Mouse (Mus musculus) neural tube, embryonic 13.5 days (tissue): Measurements from ENCODE around the gene Krt87. TPM values are rescaled to one million over a fixed set of nuclear protein-coding genes. Genes with fewer than 3 reads are reported as not detected.

Experiments used
- ATAC-seq: fragments of 200-750 bp; cut with Nextera tagmentation; 2 replicates; pipeline ENCODE4 v1.8.0; 2017; ENCODE audit warnings: low read depth, mild to moderate bottlenecking, moderate TSS enrichment, moderate library complexity
- H3K27ac ChIP-seq: fragments of 300-500 bp; sonication (generic); replicated peaks from 2 replicates; pipeline ENCODE4 v1.5.1; 2015; ENCODE audit warnings: moderate library complexity, mild to moderate bottlenecking, inconsistent platforms
- H3K27me3 ChIP-seq: fragments of 300-500 bp; sonication (generic); 2 replicates; pipeline ENCODE4 v1.6.1; 2015; ENCODE audit warnings: mild to moderate bottlenecking, inconsistent platforms
- H3K36me3 ChIP-seq: fragments of 300-500 bp; sonication (generic); 2 replicates; pipeline ENCODE4 v1.6.1; 2015; ENCODE audit warnings: mild to moderate bottlenecking, inconsistent platforms
- H3K4me1 ChIP-seq: fragments of 300-500 bp; sonication (generic); replicated peaks from 2 replicates; pipeline ENCODE4 v1.6.1; 2015; ENCODE audit warnings: inconsistent platforms
- H3K4me2 ChIP-seq: fragments of 300-500 bp; sonication (generic); 2 replicates; pipeline ENCODE4 v1.6.1; 2015; ENCODE audit warnings: inconsistent platforms, mild to moderate bottlenecking, moderate library complexity
- H3K4me3 ChIP-seq: fragments of 300-500 bp; sonication (generic); 2 replicates; pipeline ENCODE4 v1.5.1; 2015; ENCODE audit warnings: mild to moderate bottlenecking, inconsistent platforms
- H3K9ac ChIP-seq: fragments of 300-500 bp; sonication (generic); 2 replicates; pipeline ENCODE4 v1.6.1; 2015; ENCODE audit warnings: moderate library complexity, mild to moderate bottlenecking, inconsistent platforms
- H3K9me3 ChIP-seq: fragments of 300-500 bp; sonication (generic); 2 replicates; pipeline ENCODE4 v1.6.1; 2016; ENCODE audit warnings: inconsistent platforms
- WGBS: fragments of 180-500 bp; shearing (Covaris S2); methylation state at CpG from one replicate; pipeline ENCODE4 v1.1.7; 2015; 5-methylcytosine and 5-hydroxymethylcytosine counted together
- polyA plus RNA-seq: library from polyadenylated mRNA; unstranded; fragments of >200 nt; fragmentation: Nextera tagmentation; extraction: Ambion mirVana; gene quantifications from 2 replicates; pipeline ENCODE4 v1.2.1, GENCODE M21; 2015

Krt87 gene
- polyA plus RNA-seq, 1 experiment from 2014 or later = 0.31 TPM

- no peak overlapping the region for H3K4me2 ChIP-seq
Observed at GRCm38 (mm10) chr15:101458361-101458930, 19.8 kb upstream of the Krt87 start.

GRCm38 (mm10) chr15:101455891-101456290, 17.3 kb upstream of the Krt87 start:
- Histone ChIP-seq H3K27ac (no peak overlapping the region), H3K4me1 (peaks cover 14% of the 10 kb centered on the region; the same call in 1 of the 2 replicates), H3K9ac (no peak overlapping the region), H3K4me2 (no peak overlapping the region), H3K27me3 (no peaks in the 10 kb centered on the region), H3K9me3 (peaks cover 3% of the 10 kb centered on the region; the same call in 1 of the 2 replicates), H3K4me3 (no peak overlapping the region), H3K36me3 (no peaks in the 10 kb centered on the region)
- no peak for ATAC-seq
- 93% methylated on average over 6 of the region's 6 CpGs for WGBS

More at GRCm38 (mm10) chr15:101458361-101458930, 19.8 kb upstream of the Krt87 start:
- ATAC-seq = no peak
- WGBS = 50% methylated on average over 16 of the region's 16 CpGs
- no peak overlapping the region for H3K27ac ChIP-seq
- no peaks in the 10 kb centered on the region for H3K36me3 ChIP-seq
- H3K9me3 ChIP-seq = peaks cover 3% of the 10 kb centered on the region; the same call in 1 of the 2 replicates
- H3K4me3 ChIP-seq = no peak overlapping the region
- no peaks in the 10 kb centered on the region for H3K27me3 ChIP-seq
- no peak overlapping the region; the same call in 1 of the 2 replicates for H3K9ac ChIP-seq
- peaks cover 11% of the 10 kb centered on the region; the same call in 1 of the 2 replicates for H3K4me1 ChIP-seq

GRCm38 (mm10) chr15:101455292-101455691, 16.7 kb upstream of the Krt87 start:
- Histone ChIP-seq H3K9me3 (peaks cover 3% of the 10 kb centered on the region; the same call in 1 of the 2 replicates), H3K27ac (no peak overlapping the region), H3K36me3 (no peaks in the 10 kb centered on the region), H3K4me3 (no peak overlapping the region), H3K9ac (no peak overlapping the region), H3K27me3 (no peaks in the 10 kb centered on the region), H3K4me2 (no peak overlapping the region), H3K4me1 (peaks cover 14% of the 10 kb centered on the region; the same call in 1 of the 2 replicates)
- no peak for ATAC-seq
- 89% methylated on average over 2 of the region's 2 CpGs for WGBS

- no peak for ATAC-seq
- WGBS = 87% methylated on average over 8 of the region's 8 CpGs
- peaks cover 14% of the 10 kb centered on the region; the same call in 1 of the 2 replicates for H3K4me1 ChIP-seq
Observed at GRCm38 (mm10) chr15:101454774-101455173, 16.2 kb upstream of the Krt87 start.

GRCm38 (mm10) chr15:101453093-101453736, 14.6 kb upstream of the Krt87 start:
- Histone ChIP-seq H3K4me3 (no peak overlapping the region), H3K4me2 (no peak overlapping the region), H3K36me3 (no peaks in the 10 kb centered on the region), H3K27me3 (no peaks in the 10 kb centered on the region), H3K9ac (no peak overlapping the region), H3K4me1 (peaks cover 8% of the 10 kb centered on the region; the same call in 1 of the 2 replicates), H3K27ac (no peak overlapping the region), H3K9me3 (peaks cover 3% of the 10 kb centered on the region; the same call in 1 of the 2 replicates)
- 6% methylated on average over 13 of the region's 13 CpGs for WGBS
- no peak; the same call in 1 of the 2 replicates for ATAC-seq

More at GRCm38 (mm10) chr15:101454774-101455173, 16.2 kb upstream of the Krt87 start:
- no peaks in the 10 kb centered on the region for H3K27me3 ChIP-seq
- H3K9ac ChIP-seq = no peak overlapping the region
- H3K4me3 ChIP-seq = no peak overlapping the region
- no peak overlapping the region for H3K27ac ChIP-seq
- no peaks in the 10 kb centered on the region for H3K36me3 ChIP-seq
- no peak overlapping the region for H3K4me2 ChIP-seq
- H3K9me3 ChIP-seq = peaks cover 3% of the 10 kb centered on the region; the same call in 1 of the 2 replicates

- Histone ChIP-seq H3K9me3 (no peaks in the 10 kb centered on the region), H3K36me3 (no peaks in the 10 kb centered on the region), H3K4me3 (no peak within 1 kb of the TSS), H3K4me2 (no peak within 1 kb of the TSS), H3K27ac (no peak within 1 kb of the TSS), H3K4me1 (no peaks in the 10 kb centered on the region), H3K9ac (no peak within 1 kb of the TSS), H3K27me3 (no peaks in the 10 kb centered on the region)
- no peak for ATAC-seq
- 66% methylated on average over 2 of the region's 2 CpGs for WGBS
Observed at GRCm38 (mm10) chr15:101447444-101447843, 8.8 kb upstream of the Krt87 start, which contains the start of gene Krt88. TSS of gene Krt88 (plus strand) at chr15:101447744.

GRCm38 (mm10) chr15:101446572-101446971, 8.0 kb upstream of the Krt87 start:
- WGBS = 76% methylated on average over 11 of the region's 11 CpGs
- H3K27ac ChIP-seq = no peak overlapping the region
- H3K4me1 ChIP-seq = no peaks in the 10 kb centered on the region
- no peaks in the 10 kb centered on the region for H3K27me3 ChIP-seq
- H3K9ac ChIP-seq = no peak overlapping the region
- no peak overlapping the region for H3K4me2 ChIP-seq
- ATAC-seq = no peak
- H3K4me3 ChIP-seq = no peak overlapping the region
- H3K9me3 ChIP-seq = no peaks in the 10 kb centered on the region
- no peaks in the 10 kb centered on the region for H3K36me3 ChIP-seq

GRCm38 (mm10) chr15:101440837-101441236, 2.2 kb upstream of the Krt87 start:
- no peak overlapping the region for H3K27ac ChIP-seq
- ATAC-seq = no peak
- peaks cover 9% of the 10 kb centered on the region for H3K4me1 ChIP-seq
- no peak overlapping the region for H3K9ac ChIP-seq
- no peaks in the 10 kb centered on the region for H3K36me3 ChIP-seq
- H3K4me3 ChIP-seq = no peak overlapping the region
- no peak overlapping the region for H3K4me2 ChIP-seq
- WGBS = 81% methylated on average over 4 of the region's 4 CpGs
- H3K9me3 ChIP-seq = no peaks in the 10 kb centered on the region
- peaks cover 38% of the 10 kb centered on the region for H3K27me3 ChIP-seq

- Histone ChIP-seq H3K27ac (no peak overlapping the region), H3K9me3 (no peaks in the 10 kb centered on the region), H3K27me3 (peaks cover 38% of the 10 kb centered on the region), H3K4me2 (no peak overlapping the region), H3K4me3 (no peak overlapping the region), H3K36me3 (no peaks in the 10 kb centered on the region), H3K4me1 (peaks cover 9% of the 10 kb centered on the region), H3K9ac (no peak overlapping the region)
- 92% methylated on average over 7 of the region's 7 CpGs for WGBS
- ATAC-seq = no peak
Observed at GRCm38 (mm10) chr15:101436611-101437010, 2.0 kb downstream of the Krt87 start.

- Histone ChIP-seq H3K9ac (no peak overlapping the region), H3K36me3 (no peaks in the 10 kb centered on the region), H3K4me2 (no peak overlapping the region), H3K4me1 (no peaks in the 10 kb centered on the region), H3K4me3 (no peak overlapping the region), H3K27ac (no peak overlapping the region), H3K9me3 (no peaks in the 10 kb centered on the region), H3K27me3 (no peaks in the 10 kb centered on the region)
- 15% methylated on average over 5 of the region's 5 CpGs for WGBS
- no peak for ATAC-seq
Observed at GRCm38 (mm10) chr15:101424914-101425313, 13.7 kb downstream of the Krt87 start.

- Histone ChIP-seq H3K9ac (no peak overlapping the region), H3K4me2 (no peak overlapping the region), H3K4me3 (no peak overlapping the region), H3K27me3 (no peaks in the 10 kb centered on the region), H3K36me3 (no peaks in the 10 kb centered on the region), H3K4me1 (no peaks in the 10 kb centered on the region), H3K9me3 (no peaks in the 10 kb centered on the region), H3K27ac (no peak overlapping the region)
- WGBS = 58% methylated on average over 6 of the region's 6 CpGs
- no peak for ATAC-seq
Observed at GRCm38 (mm10) chr15:101420903-101421302, 17.7 kb downstream of the Krt87 start.

GRCm38 (mm10) chr15:101418950-101419349, 19.7 kb downstream of the Krt87 start:
- Histone ChIP-seq H3K27me3 (peaks cover 4% of the 10 kb centered on the region), H3K9me3 (no peaks in the 10 kb centered on the region), H3K4me3 (no peak overlapping the region), H3K27ac (no peak overlapping the region), H3K36me3 (no peaks in the 10 kb centered on the region), H3K4me1 (no peaks in the 10 kb centered on the region), H3K4me2 (no peak overlapping the region), H3K9ac (no peak overlapping the region)
- no peak for ATAC-seq
- WGBS = 83% methylated on average over 4 of the region's 4 CpGs
